Mouse (Mus musculus): ENCODE results near the gene Lmnb2. TPM values are rescaled to one million over a fixed set of nuclear protein-coding genes. Genes with fewer than 3 reads are reported as not detected.

Gene Lmnb2
- polyA plus RNA-seq, 1 experiment = 16.6 TPM

GRCm38 (mm10) chr10:80957791-80958190 is 39.7 kb upstream of the Lmnb2 start:
- Histone ChIP-seq H3K9me3 (no peaks in the 10 kb centered on the region), H3K27me3 (replicated peaks) (peaks cover 40% of the 10 kb centered on the region), H3K4me3 (replicated peaks) (no peak overlapping the region), H3K4me1 (peaks cover 38% of the 10 kb centered on the region), H3K36me3 (replicated peaks; ENCODE audit: low read length) (no peaks in the 10 kb centered on the region)
- TF ChIP-seq FLI1 (IDR thresholded peaks at IDR 0.05; ENCODE audit: low read length) (no peak), GATA1 (IDR thresholded peaks at IDR 0.05; ENCODE audit: borderline replicate concordance, low read length) (no peak)

GRCm38 (mm10) chr10:80956901-80957300 is 38.9 kb upstream of the Lmnb2 start:
- peaks cover 37% of the 10 kb centered on the region for H3K4me1 ChIP-seq
- TF ChIP-seq GATA1 (IDR thresholded peaks at IDR 0.05; ENCODE audit: borderline replicate concordance, low read length) (no peak), FLI1 (IDR thresholded peaks at IDR 0.05; ENCODE audit: low read length) (no peak)
- H3K36me3 ChIP-seq (replicated peaks; ENCODE audit: low read length) = no peaks in the 10 kb centered on the region
- peaks cover 43% of the 10 kb centered on the region for H3K27me3 ChIP-seq (replicated peaks)
- H3K4me3 ChIP-seq (replicated peaks) = no peak overlapping the region
- H3K9me3 ChIP-seq = no peaks in the 10 kb centered on the region

GRCm38 (mm10) chr10:80956385-80956784 is 38.3 kb upstream of the Lmnb2 start:
- no peak for TF ChIP-seq GATA1 (IDR thresholded peaks at IDR 0.05; ENCODE audit: borderline replicate concordance, low read length)
- TF ChIP-seq FLI1 (IDR thresholded peaks at IDR 0.05; ENCODE audit: low read length) = no peak
- peaks cover 45% of the 10 kb centered on the region for H3K27me3 ChIP-seq (replicated peaks)
- H3K4me3 ChIP-seq (replicated peaks) = no peak overlapping the region
- H3K36me3 ChIP-seq (replicated peaks; ENCODE audit: low read length) = no peaks in the 10 kb centered on the region
- no peaks in the 10 kb centered on the region for H3K9me3 ChIP-seq
- H3K4me1 ChIP-seq = peaks cover 36% of the 10 kb centered on the region

- Histone ChIP-seq H3K9me3 (no peaks in the 10 kb centered on the region), H3K4me1 (peaks cover 35% of the 10 kb centered on the region), H3K27me3 (replicated peaks) (peaks cover 48% of the 10 kb centered on the region), H3K4me3 (replicated peaks) (peak overlapping the region; percentile 1), H3K36me3 (replicated peaks; ENCODE audit: low read length) (no peaks in the 10 kb centered on the region)
- TF ChIP-seq GATA1 (IDR thresholded peaks at IDR 0.05; ENCODE audit: borderline replicate concordance, low read length) (no peak), FLI1 (IDR thresholded peaks at IDR 0.05; ENCODE audit: low read length) (no peak)
These were observed 37.5 kb upstream of the Lmnb2 start for GRCm38 (mm10) chr10:80955536-80955935.

GRCm38 (mm10) chr10:80954843-80955242 is 36.8 kb upstream of the Lmnb2 start:
- H3K4me3 ChIP-seq (replicated peaks) = no peak overlapping the region
- TF ChIP-seq GATA1 (IDR thresholded peaks at IDR 0.05; ENCODE audit: borderline replicate concordance, low read length) (no peak), FLI1 (IDR thresholded peaks at IDR 0.05; ENCODE audit: low read length) (no peak)
- H3K4me1 ChIP-seq = peaks cover 39% of the 10 kb centered on the region
- peaks cover 47% of the 10 kb centered on the region for H3K27me3 ChIP-seq (replicated peaks)
- no peaks in the 10 kb centered on the region for H3K9me3 ChIP-seq
- no peaks in the 10 kb centered on the region for H3K36me3 ChIP-seq (replicated peaks; ENCODE audit: low read length)

GRCm38 (mm10) chr10:80954415-80954814 is 36.4 kb upstream of the Lmnb2 start:
- peaks cover 47% of the 10 kb centered on the region for H3K27me3 ChIP-seq (replicated peaks)
- no peak for TF ChIP-seq GATA1 (IDR thresholded peaks at IDR 0.05; ENCODE audit: borderline replicate concordance, low read length)
- no peak for TF ChIP-seq FLI1 (IDR thresholded peaks at IDR 0.05; ENCODE audit: low read length)
- H3K4me1 ChIP-seq = peaks cover 42% of the 10 kb centered on the region
- H3K36me3 ChIP-seq (replicated peaks; ENCODE audit: low read length) = no peaks in the 10 kb centered on the region
- H3K4me3 ChIP-seq (replicated peaks) = no peak overlapping the region
- no peaks in the 10 kb centered on the region for H3K9me3 ChIP-seq

- peaks cover 56% of the 10 kb centered on the region for H3K4me1 ChIP-seq
- peaks cover 36% of the 10 kb centered on the region for H3K27me3 ChIP-seq (replicated peaks)
- TF ChIP-seq GATA1 (IDR thresholded peaks at IDR 0.05; ENCODE audit: borderline replicate concordance, low read length) (no peak), FLI1 (IDR thresholded peaks at IDR 0.05; ENCODE audit: low read length) (no peak)
- no peaks in the 10 kb centered on the region for H3K36me3 ChIP-seq (replicated peaks; ENCODE audit: low read length)
- no peak overlapping the region for H3K4me3 ChIP-seq (replicated peaks)
- no peaks in the 10 kb centered on the region for H3K9me3 ChIP-seq
These were observed 34.4 kb upstream of the Lmnb2 start for GRCm38 (mm10) chr10:80952449-80952848.

GRCm38 (mm10) chr10:80951761-80952390 is 33.8 kb upstream of the Lmnb2 start:
- no peak for TF ChIP-seq FLI1 (IDR thresholded peaks at IDR 0.05; ENCODE audit: low read length)
- TF ChIP-seq GATA1 (IDR thresholded peaks at IDR 0.05; ENCODE audit: borderline replicate concordance, low read length) = no peak
- H3K4me3 ChIP-seq (replicated peaks) = no peak overlapping the region
- no peaks in the 10 kb centered on the region for H3K36me3 ChIP-seq (replicated peaks; ENCODE audit: low read length)
- peaks cover 62% of the 10 kb centered on the region for H3K4me1 ChIP-seq
- no peaks in the 10 kb centered on the region for H3K9me3 ChIP-seq
- H3K27me3 ChIP-seq (replicated peaks) = peaks cover 36% of the 10 kb centered on the region

GRCm38 (mm10) chr10:80950314-80950713 is 32.3 kb upstream of the Lmnb2 start:
- Histone ChIP-seq H3K4me1 (peaks cover 58% of the 10 kb centered on the region), H3K36me3 (replicated peaks; ENCODE audit: low read length) (no peaks in the 10 kb centered on the region)
- TF ChIP-seq FLI1 (IDR thresholded peaks at IDR 0.05; ENCODE audit: low read length) = no peak
- TF ChIP-seq GATA1 (IDR thresholded peaks at IDR 0.05; ENCODE audit: borderline replicate concordance, low read length) = no peak

GRCm38 (mm10) chr10:80949081-80949480 is 31.0 kb upstream of the Lmnb2 start:
- TF ChIP-seq GATA1 (IDR thresholded peaks at IDR 0.05; ENCODE audit: borderline replicate concordance, low read length) (no peak), FLI1 (IDR thresholded peaks at IDR 0.05; ENCODE audit: low read length) (no peak)
- Histone ChIP-seq H3K4me1 (peaks cover 57% of the 10 kb centered on the region), H3K9me3 (no peaks in the 10 kb centered on the region), H3K36me3 (replicated peaks; ENCODE audit: low read length) (no peaks in the 10 kb centered on the region), H3K4me3 (replicated peaks) (peak overlapping the region; percentile 46), H3K27me3 (replicated peaks) (peaks cover 50% of the 10 kb centered on the region)

More at GRCm38 (mm10) chr10:80950314-80950713, 32.3 kb upstream of the Lmnb2 start:
- Histone ChIP-seq H3K9me3 (no peaks in the 10 kb centered on the region), H3K27me3 (replicated peaks) (peaks cover 43% of the 10 kb centered on the region), H3K4me3 (replicated peaks) (no peak overlapping the region)

All from megakaryocyte, embryonic 14.5 days (primary cell).